Mouse (Mus musculus): Measurements from ENCODE around the gene Pla2g12b. TPM values are rescaled to one million over a fixed set of nuclear protein-coding genes. Genes with fewer than 3 reads are reported as not detected.
"Not testable (repeated sequence)": the region's sequence is repeated elsewhere in the genome, so short reads cannot be mapped to it uniquely, and the experiment has no call there.

The Pla2g12b gene
- polyA plus RNA-seq, 1 experiment from 2014 or later = 0.19 TPM

DNA sequence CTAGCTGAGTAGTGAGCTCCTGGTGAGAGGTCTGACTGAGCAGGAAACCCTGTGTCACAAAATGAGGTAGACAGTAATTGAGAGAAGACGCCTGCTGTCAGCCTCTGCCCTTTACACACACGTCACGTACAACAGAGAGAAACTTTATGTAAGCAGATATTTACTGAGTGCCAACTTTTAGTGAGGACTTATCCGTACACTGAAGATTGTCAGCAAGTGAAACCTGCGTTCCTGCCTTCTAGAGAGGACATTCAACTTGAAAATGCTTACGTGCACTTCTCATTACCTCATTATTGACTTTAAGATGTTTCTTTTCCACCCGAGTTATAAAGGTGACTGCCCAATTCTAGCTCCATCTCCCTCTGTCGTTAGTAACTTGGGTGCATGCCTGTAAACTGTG, 34.7 kb upstream of the Pla2g12b start:
- H3K9ac ChIP-seq (ENCODE audit: low read length) = no peak overlapping the region
- no peaks in the 10 kb centered on the region for H3K9me3 ChIP-seq (ENCODE audit: control insufficient read depth, low read length)
- no peak overlapping the region for H3K4me2 ChIP-seq (ENCODE audit: low read depth, low read length)
- no peak overlapping the region for H3K4me3 ChIP-seq (ENCODE audit: low read length)
- ATAC-seq (ENCODE audit: low read depth) = no peak
- no peaks in the 10 kb centered on the region for H3K27me3 ChIP-seq (ENCODE audit: control insufficient read depth, insufficient read depth, low read depth, low read length)
- WGBS = 69% methylated on average over 8 of the region's 8 CpGs
- H3K36me3 ChIP-seq (ENCODE audit: control insufficient read depth, insufficient read depth, low read length) = peaks cover 41% of the 10 kb centered on the region
- no peak overlapping the region for H3K27ac ChIP-seq (ENCODE audit: low read length)
- peaks cover 14% of the 10 kb centered on the region for H3K4me1 ChIP-seq (replicated peaks; ENCODE audit: control insufficient read depth, insufficient read depth, low read length)

DNA sequence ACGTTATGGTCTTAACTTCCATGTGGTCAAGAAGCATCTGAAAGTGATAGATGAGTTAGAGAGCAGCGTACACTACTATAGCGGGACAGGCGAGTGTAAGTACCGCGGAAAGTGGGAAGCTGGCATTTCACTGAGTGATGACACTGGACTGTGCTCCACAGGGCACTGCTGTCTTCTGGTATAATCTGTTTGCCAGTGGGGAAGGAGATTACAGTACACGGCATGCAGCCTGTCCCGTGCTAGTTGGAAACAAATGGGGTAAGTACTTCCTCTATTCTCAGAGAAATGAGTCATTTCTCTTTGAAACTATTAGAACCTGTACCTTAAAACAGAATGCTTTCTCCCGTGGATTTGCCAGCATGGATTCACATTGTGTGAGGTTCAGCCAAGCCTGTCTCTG, 34.0 kb upstream of the Pla2g12b start:
- peaks cover 44% of the 10 kb centered on the region for H3K36me3 ChIP-seq (ENCODE audit: control insufficient read depth, insufficient read depth, low read length)
- 90% methylated on average over 9 of the region's 9 CpGs for WGBS
- peaks cover 14% of the 10 kb centered on the region for H3K4me1 ChIP-seq (replicated peaks; ENCODE audit: control insufficient read depth, insufficient read depth, low read length)
- no peak overlapping the region for H3K4me2 ChIP-seq (ENCODE audit: low read depth, low read length)
- H3K4me3 ChIP-seq (ENCODE audit: low read length) = no peak overlapping the region
- no peaks in the 10 kb centered on the region for H3K9me3 ChIP-seq (ENCODE audit: control insufficient read depth, low read length)
- no peaks in the 10 kb centered on the region for H3K27me3 ChIP-seq (ENCODE audit: control insufficient read depth, insufficient read depth, low read depth, low read length)
- H3K9ac ChIP-seq (ENCODE audit: low read length) = no peak overlapping the region
- no peak overlapping the region for H3K27ac ChIP-seq (ENCODE audit: low read length)
- ATAC-seq (ENCODE audit: low read depth) = no peak

DNA sequence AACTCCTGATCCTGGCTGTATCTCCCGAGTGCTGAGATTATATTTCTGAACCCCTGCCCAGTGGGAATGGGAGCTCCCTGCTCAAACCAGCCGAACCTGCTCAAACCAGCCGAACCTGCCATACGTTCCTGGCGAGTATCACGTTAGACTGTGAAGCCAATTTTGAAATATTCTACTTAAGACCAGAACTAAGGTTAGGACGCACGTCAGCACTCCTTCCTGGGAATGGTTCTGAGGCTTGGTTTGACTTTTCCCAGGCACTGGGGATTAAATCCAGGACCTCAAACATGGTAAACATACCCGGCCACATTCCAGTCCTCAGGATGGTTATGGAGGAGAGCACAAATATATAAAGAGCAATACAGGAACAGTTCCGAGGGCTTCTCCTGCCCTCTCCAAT, 25.6 kb upstream of the Pla2g12b start:
- no peak overlapping the region for H3K4me2 ChIP-seq (ENCODE audit: low read depth, low read length)
- H3K27me3 ChIP-seq (ENCODE audit: control insufficient read depth, insufficient read depth, low read depth, low read length) = no peaks in the 10 kb centered on the region
- H3K9me3 ChIP-seq (ENCODE audit: control insufficient read depth, low read length) = no peaks in the 10 kb centered on the region
- H3K4me3 ChIP-seq (ENCODE audit: low read length) = no peak overlapping the region
- peaks cover 10% of the 10 kb centered on the region; the same call in 1 of the 2 replicates for H3K36me3 ChIP-seq (ENCODE audit: control insufficient read depth, insufficient read depth, low read length)
- H3K27ac ChIP-seq (ENCODE audit: low read length) = peak overlapping the region; percentile 55
- no peak overlapping the region for H3K9ac ChIP-seq (ENCODE audit: low read length)
- ATAC-seq (ENCODE audit: low read depth) = peak; percentile 72
- 56% methylated on average over 10 of the region's 10 CpGs for WGBS
- no peaks in the 10 kb centered on the region; the same call in 1 of the 2 replicates for H3K4me1 ChIP-seq (replicated peaks; ENCODE audit: control insufficient read depth, insufficient read depth, low read length)

DNA sequence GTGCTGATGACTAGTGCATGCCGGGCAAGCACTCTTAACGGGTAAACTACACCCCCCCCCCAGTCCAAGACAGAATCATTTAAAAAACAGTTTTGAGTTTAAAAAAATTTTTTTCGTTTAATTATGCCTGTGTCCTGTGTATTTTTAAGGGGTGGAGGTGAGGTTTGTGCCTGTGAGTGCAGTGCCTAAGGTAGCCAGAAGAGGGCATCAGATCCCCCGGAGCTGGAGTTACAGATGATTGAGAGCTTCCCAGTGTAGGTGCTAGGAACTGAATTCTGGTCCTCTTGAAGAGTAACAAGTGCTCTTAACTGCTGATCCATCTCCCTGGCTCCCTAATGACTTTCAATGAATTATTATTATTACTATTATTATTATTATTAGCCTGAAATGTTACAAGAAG, 24.7 kb upstream of the Pla2g12b start:
- H3K27ac ChIP-seq (ENCODE audit: low read length) = no peak overlapping the region
- H3K9ac ChIP-seq (ENCODE audit: low read length) = no peak overlapping the region
- H3K9me3 ChIP-seq (ENCODE audit: control insufficient read depth, low read length) = no peaks in the 10 kb centered on the region
- no peaks in the 10 kb centered on the region; the same call in 1 of the 2 replicates for H3K4me1 ChIP-seq (replicated peaks; ENCODE audit: control insufficient read depth, insufficient read depth, low read length)
- no peak overlapping the region for H3K4me2 ChIP-seq (ENCODE audit: low read depth, low read length)
- no peak for ATAC-seq (ENCODE audit: low read depth)
- H3K4me3 ChIP-seq (ENCODE audit: low read length) = no peak overlapping the region
- H3K36me3 ChIP-seq (ENCODE audit: control insufficient read depth, insufficient read depth, low read length) = peaks cover 4% of the 10 kb centered on the region; the same call in 1 of the 2 replicates
- no peaks in the 10 kb centered on the region for H3K27me3 ChIP-seq (ENCODE audit: control insufficient read depth, insufficient read depth, low read depth, low read length)
- 88% methylated on average over 4 of the region's 4 CpGs for WGBS

DNA sequence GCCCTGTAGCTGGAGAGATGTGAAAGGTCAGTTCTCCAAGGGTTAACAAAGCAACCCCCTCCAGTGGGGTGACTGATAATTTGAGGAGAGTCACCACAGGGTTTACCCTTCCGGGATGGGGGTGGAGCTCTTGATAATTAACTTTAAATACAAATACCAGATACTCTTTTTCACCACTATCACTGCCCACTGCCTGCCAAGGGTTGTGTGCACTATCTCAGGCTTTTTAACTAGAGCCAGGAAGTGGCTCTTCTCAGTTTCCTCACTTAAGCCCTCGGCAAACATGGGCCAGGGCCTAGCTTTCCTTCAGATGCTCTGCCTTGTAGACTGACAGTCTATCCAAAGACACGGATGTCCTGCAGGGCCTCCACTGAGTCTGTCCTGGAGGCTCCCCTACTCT, 23.5 kb upstream of the Pla2g12b start:
- 18% methylated on average over 3 of the region's 3 CpGs for WGBS
- no peak overlapping the region for H3K4me2 ChIP-seq (ENCODE audit: low read depth, low read length)
- ATAC-seq (ENCODE audit: low read depth) = no peak

DNA sequence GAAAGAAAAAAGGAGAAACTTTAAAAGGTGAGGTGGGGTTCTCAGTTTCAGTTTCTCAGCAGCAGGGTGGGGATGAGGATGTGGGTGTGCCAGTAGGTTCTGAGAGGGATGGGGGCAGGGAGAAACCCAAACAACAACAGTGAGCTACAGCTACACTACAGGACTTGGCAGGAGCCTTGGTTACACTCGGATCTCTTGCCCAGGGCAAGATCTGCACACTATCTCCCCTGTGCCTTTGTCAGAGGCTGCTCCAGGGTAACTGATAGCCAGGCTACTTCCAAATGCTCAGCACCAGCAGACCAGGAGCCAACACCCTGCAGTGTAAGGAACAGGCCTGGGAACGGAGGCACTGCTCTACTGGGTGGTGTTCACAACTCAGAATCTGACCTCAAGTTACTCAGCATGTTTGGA, 23.0 kb upstream of the Pla2g12b start:
- 62% methylated on average over 2 of the region's 2 CpGs for WGBS
- Histone ChIP-seq H3K27ac (ENCODE audit: low read length) (no peak overlapping the region), H3K9me3 (ENCODE audit: control insufficient read depth, low read length) (no peaks in the 10 kb centered on the region), H3K4me3 (ENCODE audit: low read length) (no peak overlapping the region), H3K27me3 (ENCODE audit: control insufficient read depth, insufficient read depth, low read depth, low read length) (no peaks in the 10 kb centered on the region), H3K9ac (ENCODE audit: low read length) (no peak overlapping the region), H3K4me1 (replicated peaks; ENCODE audit: control insufficient read depth, insufficient read depth, low read length) (no peaks in the 10 kb centered on the region; the same call in 1 of the 2 replicates), H3K4me2 (ENCODE audit: low read depth, low read length) (no peak overlapping the region), H3K36me3 (ENCODE audit: control insufficient read depth, insufficient read depth, low read length) (no peaks in the 10 kb centered on the region)
- ATAC-seq (ENCODE audit: low read depth) = no peak

More for the DNA sequence above, 23.5 kb upstream of the Pla2g12b start:
- no peaks in the 10 kb centered on the region; the same call in 1 of the 2 replicates for H3K4me1 ChIP-seq (replicated peaks; ENCODE audit: control insufficient read depth, insufficient read depth, low read length)
- no peaks in the 10 kb centered on the region for H3K36me3 ChIP-seq (ENCODE audit: control insufficient read depth, insufficient read depth, low read length)
- H3K4me3 ChIP-seq (ENCODE audit: low read length) = no peak overlapping the region
- no peak overlapping the region for H3K9ac ChIP-seq (ENCODE audit: low read length)
- no peaks in the 10 kb centered on the region for H3K27me3 ChIP-seq (ENCODE audit: control insufficient read depth, insufficient read depth, low read depth, low read length)
- no peaks in the 10 kb centered on the region for H3K9me3 ChIP-seq (ENCODE audit: control insufficient read depth, low read length)
- H3K27ac ChIP-seq (ENCODE audit: low read length) = no peak overlapping the region

DNA sequence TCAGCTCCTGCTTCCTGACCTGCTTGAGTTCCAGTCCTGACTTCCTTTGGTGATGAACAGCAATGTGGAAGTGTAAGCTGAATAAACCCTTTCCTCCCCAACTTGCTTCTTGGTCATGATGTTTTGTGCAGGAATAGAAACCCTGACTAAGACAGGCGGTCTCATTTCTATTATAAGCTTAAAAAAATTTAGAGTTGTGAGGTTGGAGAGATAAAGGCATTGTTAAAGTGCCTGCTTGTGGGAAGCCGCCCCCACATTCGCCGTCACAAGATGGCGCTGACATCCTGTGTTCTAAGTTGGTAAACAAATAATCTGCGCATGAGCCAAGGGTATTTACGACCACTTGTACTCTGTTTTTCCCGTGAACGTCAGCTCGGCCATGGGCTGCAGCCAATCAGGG, 21.9 kb upstream of the Pla2g12b start:
- not testable (repeated sequence) for H3K36me3 ChIP-seq (ENCODE audit: control insufficient read depth, insufficient read depth, low read length); ATAC-seq (ENCODE audit: low read depth)

DNA sequence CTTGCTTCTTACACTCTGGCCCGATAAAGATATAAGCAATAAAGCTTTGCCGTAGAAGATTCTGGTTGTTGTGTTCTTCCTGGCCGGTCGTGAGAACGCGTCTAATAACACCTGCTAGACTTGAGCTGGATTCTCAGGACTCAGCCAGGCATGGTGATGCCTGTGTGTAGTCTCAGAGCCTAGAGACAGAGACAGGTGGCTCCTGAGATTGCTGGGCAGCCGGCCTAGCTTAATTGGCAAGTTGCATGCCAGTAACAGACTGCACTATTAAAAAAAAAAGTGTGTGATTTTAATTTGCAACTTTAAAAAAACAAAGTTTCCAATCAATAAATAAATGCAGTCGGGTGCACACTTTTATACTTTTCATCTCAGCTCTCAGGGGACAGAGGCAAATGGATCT, 16.5 kb upstream of the Pla2g12b start:
- Histone ChIP-seq H3K4me1 (replicated peaks; ENCODE audit: control insufficient read depth, insufficient read depth, low read length) (no peaks in the 10 kb centered on the region), H3K9me3 (ENCODE audit: control insufficient read depth, low read length) (peaks cover 5% of the 10 kb centered on the region), H3K36me3 (ENCODE audit: control insufficient read depth, insufficient read depth, low read length) (0 out of 2 replicates have a peak, but pooled peaks cover 2% of the 10 kb centered on the region), H3K27me3 (ENCODE audit: control insufficient read depth, insufficient read depth, low read depth, low read length) (no peaks in the 10 kb centered on the region), H3K9ac (ENCODE audit: low read length) (no peak overlapping the region), H3K27ac (ENCODE audit: low read length) (no peak overlapping the region), H3K4me2 (ENCODE audit: low read depth, low read length) (no peak overlapping the region), H3K4me3 (ENCODE audit: low read length) (no peak overlapping the region)
- 87% methylated on average over 7 of the region's 8 CpGs for WGBS
- no peak for ATAC-seq (ENCODE audit: low read depth)

More for the DNA sequence above, 21.9 kb upstream of the Pla2g12b start:
- H3K9me3 ChIP-seq (ENCODE audit: control insufficient read depth, low read length); H3K27ac ChIP-seq (ENCODE audit: low read length); H3K27me3 ChIP-seq (ENCODE audit: control insufficient read depth, insufficient read depth, low read depth, low read length); H3K9ac ChIP-seq (ENCODE audit: low read length); H3K4me2 ChIP-seq (ENCODE audit: low read depth, low read length); H3K4me3 ChIP-seq (ENCODE audit: low read length); H3K4me1 ChIP-seq (replicated peaks; ENCODE audit: control insufficient read depth, insufficient read depth, low read length): not testable (repeated sequence)
- 79% methylated on average over 5 of the region's 10 CpGs for WGBS

DNA sequence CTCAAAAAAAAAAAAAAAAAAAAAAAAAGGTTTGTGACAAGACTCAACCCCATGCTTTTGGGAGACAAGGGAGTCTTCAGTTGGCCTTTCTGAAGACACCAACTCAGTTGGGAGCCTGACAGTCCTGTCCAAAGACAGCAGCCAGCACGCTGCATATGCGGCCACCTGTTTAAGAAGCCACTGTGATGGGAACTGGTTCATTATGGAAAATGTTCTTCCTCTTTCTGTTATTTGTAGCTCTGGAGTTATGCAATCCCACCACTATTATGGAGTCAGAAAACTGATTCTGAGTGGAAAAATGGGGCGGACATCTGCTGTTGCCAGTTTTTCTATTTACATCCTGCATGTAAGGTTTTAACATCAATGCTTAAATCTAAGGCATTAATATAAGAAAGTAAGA, 13.8 kb upstream of the Pla2g12b start:
- no peak for ATAC-seq (ENCODE audit: low read depth)
- H3K4me3 ChIP-seq (ENCODE audit: low read length) = no peak overlapping the region
- H3K27ac ChIP-seq (ENCODE audit: low read length) = no peak overlapping the region
- 95% methylated on average over 3 of the region's 3 CpGs for WGBS
- H3K9ac ChIP-seq (ENCODE audit: low read length) = no peak overlapping the region
- no peak overlapping the region for H3K4me2 ChIP-seq (ENCODE audit: low read depth, low read length)
- H3K36me3 ChIP-seq (ENCODE audit: control insufficient read depth, insufficient read depth, low read length) = 0 out of 2 replicates have a peak, but pooled peaks cover 2% of the 10 kb centered on the region
- peaks cover 5% of the 10 kb centered on the region for H3K9me3 ChIP-seq (ENCODE audit: control insufficient read depth, low read length)
- H3K27me3 ChIP-seq (ENCODE audit: control insufficient read depth, insufficient read depth, low read depth, low read length) = no peaks in the 10 kb centered on the region
- no peaks in the 10 kb centered on the region for H3K4me1 ChIP-seq (replicated peaks; ENCODE audit: control insufficient read depth, insufficient read depth, low read length)

DNA sequence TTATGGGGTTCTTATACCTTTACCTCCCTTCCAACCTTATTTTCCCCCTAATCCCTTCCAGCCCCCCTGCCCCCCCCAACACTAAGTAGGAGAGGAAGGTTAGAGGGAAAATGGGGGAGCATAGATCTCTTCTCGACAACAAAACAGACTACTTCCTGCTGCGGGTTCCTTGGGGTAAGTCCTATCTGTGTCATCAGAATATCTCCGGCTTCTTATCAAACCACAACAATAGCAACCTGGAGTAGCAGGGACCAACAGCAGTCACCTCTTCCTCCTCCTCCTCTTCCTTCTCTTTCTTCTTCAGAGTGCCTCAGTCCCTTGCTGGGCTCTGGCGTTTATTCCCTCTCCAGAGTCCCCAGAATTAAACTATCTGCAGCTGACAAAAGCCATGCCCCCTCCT, 11.6 kb upstream of the Pla2g12b start:
- H3K9me3 ChIP-seq (ENCODE audit: control insufficient read depth, low read length) = peaks cover 5% of the 10 kb centered on the region
- H3K9ac ChIP-seq (ENCODE audit: low read length) = no peak overlapping the region
- no peak overlapping the region for H3K4me2 ChIP-seq (ENCODE audit: low read depth, low read length)
- ATAC-seq (ENCODE audit: low read depth) = no peak
- H3K4me3 ChIP-seq (ENCODE audit: low read length) = no peak overlapping the region
- H3K36me3 ChIP-seq (ENCODE audit: control insufficient read depth, insufficient read depth, low read length) = 0 out of 2 replicates have a peak, but pooled peaks cover 2% of the 10 kb centered on the region
- WGBS = 32% methylated on average over 4 of the region's 4 CpGs
- H3K27ac ChIP-seq (ENCODE audit: low read length) = no peak overlapping the region
- H3K27me3 ChIP-seq (ENCODE audit: control insufficient read depth, insufficient read depth, low read depth, low read length) = no peaks in the 10 kb centered on the region
- no peaks in the 10 kb centered on the region for H3K4me1 ChIP-seq (replicated peaks; ENCODE audit: control insufficient read depth, insufficient read depth, low read length)
